Mouse (Mus musculus) bone marrow, adult 2 months (tissue): Measurements from ENCODE around the gene Coasy. TPM values are rescaled to one million over a fixed set of nuclear protein-coding genes. Genes with fewer than 3 reads are reported as not detected.

Experiments
- H3K27ac ChIP-seq: fragments of 200-500 bp; 2 replicates; pipeline ENCODE4 v1.5.1; 2012; ENCODE audit warnings: low read depth, mild to moderate bottlenecking, control low read depth, inconsistent platforms, low read length; ENCODE audit not compliant: control insufficient read depth, poor library complexity, insufficient read depth
- H3K4me1 ChIP-seq: fragments of 200-500 bp; 2 replicates; pipeline ENCODE4 v1.6.1; 2011; ENCODE audit warnings: low read length; ENCODE audit not compliant: control insufficient read depth, insufficient read depth
- H3K4me3 ChIP-seq: fragments of 200-500 bp; replicated peaks from 2 replicates; pipeline ENCODE3; 2011; ENCODE audit warnings: mild to moderate bottlenecking, low read depth, low read length, control low read depth; ENCODE audit not compliant: control insufficient read depth
- CTCF ChIP-seq: fragments of 200-500 bp; IDR thresholded peaks from 2 replicates; pipeline ENCODE4 v1.5.1; 2011; ENCODE audit warnings: low read length, control low read depth; ENCODE audit not compliant: control insufficient read depth, insufficient read depth
- POLR2A ChIP-seq: fragments of 200-500 bp; IDR thresholded peaks from 2 replicates; pipeline ENCODE4 v1.6.1; 2011; ENCODE audit warnings: low read depth, mild to moderate bottlenecking, control low read depth, low read length, borderline replicate concordance; ENCODE audit not compliant: control insufficient read depth
- WGBS: fragments of 180-500 bp; shearing (Covaris S2); methylation state at CpG from one replicate; pipeline ENCODE4 v1.1.7; 2018; 5-methylcytosine and 5-hydroxymethylcytosine counted together
- polyA plus RNA-seq: library from polyadenylated mRNA; stranded (reverse); fragments of >200 nt; gene quantifications from 2 replicates; pipeline ENCODE4 v1.2.4, GENCODE M21; 2011; ENCODE audit warnings: low replicate concordance; ENCODE audit not compliant: missing spikeins, insufficient read depth, insufficient read length

Gene Coasy
- polyA plus RNA-seq, 1 experiment: 25.5 TPM

GRCm38 (mm10) chr11:101127075-101127474 is 44.7 kb downstream of the Coasy start:
- TF ChIP-seq POLR2A (no peak), CTCF (no peak)
- no peaks in the 10 kb centered on the region for H3K4me1 ChIP-seq
- no peak overlapping the region for H3K27ac ChIP-seq
- WGBS: 85% methylated on average over 1 of the region's 1 CpGs
- no peak overlapping the region for H3K4me3 ChIP-seq

GRCm38 (mm10) chr11:101128996-101129577 is 46.7 kb downstream of the Coasy start:
- no peak overlapping the region for H3K4me3 ChIP-seq
- TF ChIP-seq POLR2A (no peak), CTCF (no peak)
- H3K27ac ChIP-seq: no peak overlapping the region
- WGBS: 80% methylated on average over 11 of the region's 11 CpGs
- H3K4me1 ChIP-seq: no peaks in the 10 kb centered on the region

GRCm38 (mm10) chr11:101130056-101130756 is 47.8 kb downstream of the Coasy start:
- TF ChIP-seq POLR2A (no peak), CTCF (no peak)
- Histone ChIP-seq H3K4me1 (no peaks in the 10 kb centered on the region), H3K27ac (no peak overlapping the region), H3K4me3 (no peak overlapping the region)
- WGBS: 59% methylated on average over 18 of the region's 18 CpGs

- no peak for TF ChIP-seq POLR2A
- Histone ChIP-seq H3K4me1 (no peaks in the 10 kb centered on the region), H3K27ac (no peak overlapping the region), H3K4me3 (no peak overlapping the region)
- 72% methylated on average over 2 of the region's 2 CpGs for WGBS
Observed at GRCm38 (mm10) chr11:101131187-101131586, 48.8 kb downstream of the Coasy start.

GRCm38 (mm10) chr11:101131701-101132100 is 49.3 kb downstream of the Coasy start:
- Histone ChIP-seq H3K27ac (no peak overlapping the region), H3K4me1 (no peaks in the 10 kb centered on the region), H3K4me3 (no peak overlapping the region)
- 87% methylated on average over 6 of the region's 6 CpGs for WGBS
- TF ChIP-seq POLR2A: no peak
- peak; percentile 45 for TF ChIP-seq CTCF

GRCm38 (mm10) chr11:101133037-101133436 is 50.7 kb downstream of the Coasy start:
- TF ChIP-seq POLR2A (no peak), CTCF (no peak)
- no peak overlapping the region for H3K27ac ChIP-seq
- no peaks in the 10 kb centered on the region for H3K4me1 ChIP-seq
- no peak overlapping the region for H3K4me3 ChIP-seq
- WGBS: 32% methylated on average over 12 of the region's 12 CpGs

GRCm38 (mm10) chr11:101134217-101134865 is 52.0 kb downstream of the Coasy start:
- 79% methylated on average over 13 of the region's 13 CpGs for WGBS
- no peaks in the 10 kb centered on the region for H3K4me1 ChIP-seq
- TF ChIP-seq POLR2A (no peak), CTCF (no peak)
- no peak overlapping the region for H3K4me3 ChIP-seq
- H3K27ac ChIP-seq: no peak overlapping the region

Other genes with a start within 250 kb of the Coasy start
- gene Stat5b, start 231.8 kb upstream of the Coasy start, polyA plus RNA-seq: 10.7 and 14.5 TPM in 2 replicates
- gene Stat5a, start 223.2 kb upstream of the Coasy start, polyA plus RNA-seq: 8.6 and 16.5 TPM in 2 replicates
- gene Stat3, start 143.0 kb upstream of the Coasy start, polyA plus RNA-seq: 21.4 and 60.0 TPM in 2 replicates
- 54.2 and 71.2 TPM in 2 replicates for gene Cavin1, start 111.7 kb upstream of the Coasy start, polyA plus RNA-seq
- 44.9 and 61.5 TPM in 2 replicates for gene Atp6v0a1, start 73.1 kb upstream of the Coasy start, polyA plus RNA-seq
- 3.4 and 5.6 TPM in 2 replicates for gene Naglu, start 12.6 kb upstream of the Coasy start, polyA plus RNA-seq
- gene Hsd17b1, start 4.2 kb upstream of the Coasy start, polyA plus RNA-seq: 0.97 and 2.3 TPM in 2 replicates
- 15.3 and 23.6 TPM in 2 replicates for gene Mlx, start 4.7 kb downstream of the Coasy start, polyA plus RNA-seq
- gene Psmc3ip, start 12.9 kb downstream of the Coasy start, polyA plus RNA-seq: 12.6 and 14.3 TPM in 2 replicates
- 34.4 and 49.4 TPM in 2 replicates for gene Retreg3, start 37.3 kb downstream of the Coasy start, polyA plus RNA-seq
- 12.3 and 16.4 TPM in 2 replicates for gene Tubg1, start 37.4 kb downstream of the Coasy start, polyA plus RNA-seq
- gene Tubg2, start 73.3 kb downstream of the Coasy start, polyA plus RNA-seq: 3.4 TPM in 1 of 2 replicates, not detected in the other
- 0.54 and 1.5 TPM in 2 replicates for gene Cntnap1, start 88.0 kb downstream of the Coasy start, polyA plus RNA-seq
- gene Plekhh3, start 88.8 kb downstream of the Coasy start, polyA plus RNA-seq: 2.0 and 2.1 TPM in 2 replicates
- not detected in 2 replicates for gene Ccr10, start 92.9 kb downstream of the Coasy start, polyA plus RNA-seq
- 21.2 and 35.8 TPM in 2 replicates for gene Ezh1, start 143.9 kb downstream of the Coasy start, polyA plus RNA-seq
- gene Ramp2, start 163.5 kb downstream of the Coasy start, polyA plus RNA-seq: 4.6 and 4.8 TPM in 2 replicates
- 71.9 and 86.6 TPM in 2 replicates for gene Vps25, start 171.1 kb downstream of the Coasy start, polyA plus RNA-seq
- gene Wnk4, start 178.0 kb downstream of the Coasy start, polyA plus RNA-seq: 5.5 and 19.8 TPM in 2 replicates
- 1.3 and 2.2 TPM in 2 replicates for gene Cntd1, start 196.4 kb downstream of the Coasy start, polyA plus RNA-seq
- gene Coa3, start 196.5 kb downstream of the Coasy start, polyA plus RNA-seq: 34.2 and 61.9 TPM in 2 replicates
- gene Becn1, start 219.7 kb downstream of the Coasy start, polyA plus RNA-seq: 144 and 173 TPM in 2 replicates
- gene Psme3, start 233.6 kb downstream of the Coasy start, polyA plus RNA-seq: 114 and 148 TPM in 2 replicates
- gene Aoc2, start 242.5 kb downstream of the Coasy start, polyA plus RNA-seq: 11.0 and 12.4 TPM in 2 replicates
- gene Aoc3, start 248.0 kb downstream of the Coasy start, polyA plus RNA-seq: 0.82 and 1.0 TPM in 2 replicates